Mouse (Mus musculus) lung, embryonic 14.5 days (tissue): Measurements from ENCODE around the gene Ppp4r1. TPM values are rescaled to one million over a fixed set of nuclear protein-coding genes. Genes with fewer than 3 reads are reported as not detected.

ENCODE experiments used
- ATAC-seq: fragments of 200-750 bp; cut with Nextera tagmentation; 2 replicates; pipeline ENCODE4 v1.8.0; 2017; ENCODE audit warnings: mild to moderate bottlenecking, moderate TSS enrichment, moderate library complexity; ENCODE audit not compliant: insufficient read depth
- DNase-seq: peaks from one replicate; pipeline ENCODE4 v3.0.0-alpha.2; 2015
- H3K27ac ChIP-seq: fragments of 300-500 bp; sonication (generic); 2 replicates; pipeline ENCODE4 v1.5.1; 2014; ENCODE audit warnings: low read depth, mild to moderate bottlenecking, moderate library complexity
- H3K27me3 ChIP-seq: fragments of 300-500 bp; sonication (generic); 2 replicates; pipeline ENCODE4 v1.6.1; 2014; ENCODE audit warnings: low read length, control low read depth; ENCODE audit not compliant: insufficient read depth
- H3K36me3 ChIP-seq: fragments of 300-500 bp; sonication (generic); 2 replicates; pipeline ENCODE4 v1.6.1; 2014; ENCODE audit warnings: control low read depth; ENCODE audit not compliant: insufficient read depth
- H3K4me1 ChIP-seq: fragments of 300-500 bp; sonication (generic); 2 replicates; pipeline ENCODE4 v1.6.1; 2014; ENCODE audit warnings: antibody characterized with exemption, control low read depth; ENCODE audit not compliant: insufficient read depth
- H3K4me2 ChIP-seq: fragments of 300-500 bp; sonication (generic); 2 replicates; pipeline ENCODE4 v1.6.1; 2014; ENCODE audit warnings: mild to moderate bottlenecking
- H3K4me3 ChIP-seq: fragments of 300-500 bp; sonication (generic); 2 replicates; pipeline ENCODE4 v1.5.1; 2014; ENCODE audit warnings: low read depth, low read length
- H3K9ac ChIP-seq: fragments of 300-500 bp; sonication (generic); 2 replicates; pipeline ENCODE4 v1.6.1; 2014
- H3K9me3 ChIP-seq: fragments of 300-500 bp; sonication (generic); 2 replicates; pipeline ENCODE4 v1.6.1; 2016; ENCODE audit warnings: low read depth, low read length, control low read depth
- CTCF ChIP-seq: IDR thresholded peaks from 2 replicates; pipeline ENCODE4 v1.5.1; 2016; ENCODE audit warnings: antibody characterized with exemption, low read depth
- WGBS: fragments of 180-500 bp; shearing (Covaris S2); extraction: QIAGEN DNeasy Blood & Tissue Kit; methylation state at CpG from one replicate; pipeline ENCODE4 v1.1.7; 2014; 5-methylcytosine and 5-hydroxymethylcytosine counted together
- polyA plus RNA-seq: library from polyadenylated mRNA; unstranded; fragments of >200 nt; fragmentation: Nextera tagmentation; extraction: Ambion mirVana; gene quantifications from 2 replicates; pipeline ENCODE4 v1.2.1, GENCODE M21; 2014

The Ppp4r1 gene
- polyA plus RNA-seq, 1 experiment from 2014 or later, result 50.6 TPM

DNA sequence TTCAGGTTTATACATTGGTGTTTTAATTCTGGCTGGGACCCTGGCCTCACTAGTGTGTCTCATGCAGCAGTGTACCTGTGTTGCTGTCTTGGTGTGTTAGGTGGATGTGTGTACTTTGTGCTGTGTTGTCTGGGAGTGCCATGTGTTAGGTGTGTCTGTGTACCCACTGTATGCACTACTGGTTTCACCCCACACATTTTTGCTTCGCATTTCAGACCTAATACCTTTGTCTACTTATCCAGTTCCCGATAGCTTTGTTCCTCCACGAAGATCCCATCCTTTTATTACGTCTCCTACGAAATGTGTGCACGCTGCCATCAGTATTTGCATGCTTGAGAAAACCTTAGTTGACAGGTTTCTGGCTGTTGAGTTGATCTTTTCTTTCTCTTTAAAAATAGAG is 18.1 kb downstream of the Ppp4r1 start:
- no peak overlapping the region for H3K27ac ChIP-seq
- H3K27me3 ChIP-seq, result no peaks in the 10 kb centered on the region
- H3K9ac ChIP-seq, result no peak overlapping the region
- peaks cover 20% of the 10 kb centered on the region for H3K36me3 ChIP-seq
- TF ChIP-seq CTCF, result no peak
- no peaks in the 10 kb centered on the region for H3K9me3 ChIP-seq
- H3K4me2 ChIP-seq, result no peak overlapping the region
- H3K4me3 ChIP-seq, result no peak overlapping the region
- no peaks in the 10 kb centered on the region for H3K4me1 ChIP-seq
- no peak for ATAC-seq
- DNase-seq, result no peak
- 90% methylated on average over 6 of the region's 6 CpGs for WGBS

GRCm38 (mm10) chr17:65802026-65802425 is 19.7 kb downstream of the Ppp4r1 start:
- H3K4me2 ChIP-seq, result no peak overlapping the region
- ATAC-seq (no peak), DNase-seq (no peak)
- peaks cover 26% of the 10 kb centered on the region for H3K36me3 ChIP-seq
- H3K27ac ChIP-seq, result no peak overlapping the region
- no peak overlapping the region for H3K9ac ChIP-seq
- no peak for TF ChIP-seq CTCF
- H3K4me1 ChIP-seq, result no peaks in the 10 kb centered on the region
- H3K4me3 ChIP-seq, result no peak overlapping the region
- WGBS, result 65% methylated on average over 4 of the region's 4 CpGs
- no peaks in the 10 kb centered on the region for H3K27me3 ChIP-seq
- no peaks in the 10 kb centered on the region for H3K9me3 ChIP-seq

GRCm38 (mm10) chr17:65805966-65806365 is 23.6 kb downstream of the Ppp4r1 start:
- no peak for ATAC-seq
- 62% methylated on average over 4 of the region's 4 CpGs for WGBS
- no peaks in the 10 kb centered on the region for H3K4me1 ChIP-seq
- no peaks in the 10 kb centered on the region for H3K27me3 ChIP-seq
- H3K4me2 ChIP-seq, result no peak overlapping the region
- H3K9me3 ChIP-seq, result no peaks in the 10 kb centered on the region
- no peak overlapping the region for H3K27ac ChIP-seq
- no peak overlapping the region for H3K4me3 ChIP-seq
- H3K36me3 ChIP-seq, result peaks cover 35% of the 10 kb centered on the region
- TF ChIP-seq CTCF, result no peak
- DNase-seq, result no peak
- no peak overlapping the region for H3K9ac ChIP-seq

- H3K27me3 ChIP-seq, result no peaks in the 10 kb centered on the region
- WGBS, result 80% methylated on average over 2 of the region's 2 CpGs
- H3K9me3 ChIP-seq, result no peaks in the 10 kb centered on the region
- DNase-seq (no peak), ATAC-seq (no peak)
- H3K27ac ChIP-seq, result no peak overlapping the region
- H3K4me3 ChIP-seq, result no peak overlapping the region
- no peak overlapping the region for H3K9ac ChIP-seq
- no peaks in the 10 kb centered on the region for H3K4me1 ChIP-seq
- no peak overlapping the region for H3K4me2 ChIP-seq
- H3K36me3 ChIP-seq, result peaks cover 40% of the 10 kb centered on the region
- TF ChIP-seq CTCF, result no peak
Observed at GRCm38 (mm10) chr17:65806416-65806815, 24.0 kb downstream of the Ppp4r1 start.

DNA sequence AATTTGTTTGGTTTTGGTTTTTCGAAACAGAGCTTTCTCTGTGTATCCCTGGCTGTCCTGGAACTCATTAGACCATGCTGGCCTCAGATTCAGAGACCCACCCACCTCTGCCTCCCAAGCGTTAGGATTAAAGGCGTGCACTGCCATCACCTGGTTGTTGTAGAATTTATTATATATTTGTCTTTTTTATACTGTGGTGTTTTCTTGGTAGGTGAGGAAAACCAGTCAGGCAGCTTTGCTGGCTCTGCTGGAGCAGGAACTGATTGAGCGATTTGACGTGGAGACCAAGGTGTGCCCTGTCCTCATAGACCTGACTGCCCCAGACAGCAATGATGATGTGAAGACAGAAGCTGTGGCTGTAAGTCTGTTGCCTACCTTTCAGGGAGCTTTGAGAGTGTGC is 28.7 kb downstream of the Ppp4r1 start:
- 78% methylated on average over 5 of the region's 5 CpGs for WGBS
- H3K9ac ChIP-seq, result no peak overlapping the region
- no peak overlapping the region for H3K27ac ChIP-seq
- ATAC-seq (no peak), DNase-seq (no peak)
- no peaks in the 10 kb centered on the region for H3K9me3 ChIP-seq
- H3K4me3 ChIP-seq, result no peak overlapping the region
- TF ChIP-seq CTCF, result no peak
- H3K4me2 ChIP-seq, result no peak overlapping the region
- no peaks in the 10 kb centered on the region for H3K27me3 ChIP-seq
- H3K36me3 ChIP-seq, result peaks cover 60% of the 10 kb centered on the region
- no peaks in the 10 kb centered on the region for H3K4me1 ChIP-seq

- Histone ChIP-seq H3K27me3 (no peaks in the 10 kb centered on the region), H3K9ac (no peak overlapping the region), H3K36me3 (peaks cover 77% of the 10 kb centered on the region), H3K4me2 (no peak overlapping the region), H3K27ac (no peak overlapping the region), H3K4me1 (no peaks in the 10 kb centered on the region), H3K9me3 (no peaks in the 10 kb centered on the region), H3K4me3 (no peak overlapping the region)
- WGBS, result 82% methylated on average over 8 of the region's 8 CpGs
- DNase-seq (no peak), ATAC-seq (no peak)
- TF ChIP-seq CTCF, result no peak
Observed at GRCm38 (mm10) chr17:65813763-65814162, 31.4 kb downstream of the Ppp4r1 start.

GRCm38 (mm10) chr17:65820197-65820596 is 37.8 kb downstream of the Ppp4r1 start:
- H3K4me3 ChIP-seq, result no peak overlapping the region
- no peak for DNase-seq
- 79% methylated on average over 5 of the region's 5 CpGs for WGBS
- H3K27me3 ChIP-seq, result no peaks in the 10 kb centered on the region
- H3K27ac ChIP-seq, result no peak overlapping the region
- H3K4me2 ChIP-seq, result no peak overlapping the region
- no peak for ATAC-seq
- peaks cover 77% of the 10 kb centered on the region for H3K36me3 ChIP-seq
- TF ChIP-seq CTCF, result no peak
- no peaks in the 10 kb centered on the region for H3K4me1 ChIP-seq
- H3K9me3 ChIP-seq, result no peaks in the 10 kb centered on the region
- no peak overlapping the region for H3K9ac ChIP-seq

DNA sequence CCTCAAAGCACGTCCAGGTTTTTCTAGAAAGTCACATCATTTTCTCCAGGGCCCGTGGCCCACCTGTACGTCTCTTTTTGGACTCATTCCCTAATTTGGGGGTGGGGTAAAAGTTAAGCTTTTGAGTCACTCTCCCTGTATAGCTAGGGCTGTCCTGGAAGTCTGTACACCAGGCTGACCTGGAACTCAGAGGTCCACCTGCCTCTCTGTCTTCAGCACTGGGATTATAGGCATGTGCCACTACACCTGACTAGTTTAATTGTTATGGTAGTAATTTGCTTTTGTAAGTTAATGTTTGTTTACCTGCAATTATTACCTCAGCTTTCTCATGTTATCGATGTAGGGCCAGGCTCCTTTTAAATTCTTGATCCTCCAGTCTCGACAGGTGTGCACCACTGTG is 40.0 kb downstream of the Ppp4r1 start:
- no peak for ATAC-seq
- H3K27me3 ChIP-seq, result no peaks in the 10 kb centered on the region
- WGBS, result 89% methylated on average over 5 of the region's 5 CpGs
- no peaks in the 10 kb centered on the region for H3K9me3 ChIP-seq
- H3K4me2 ChIP-seq, result no peak overlapping the region
- H3K27ac ChIP-seq, result no peak overlapping the region
- no peak overlapping the region for H3K9ac ChIP-seq
- H3K4me3 ChIP-seq, result no peak overlapping the region
- H3K36me3 ChIP-seq, result peaks cover 70% of the 10 kb centered on the region
- TF ChIP-seq CTCF, result no peak
- no peaks in the 10 kb centered on the region for H3K4me1 ChIP-seq
- no peak for DNase-seq
